Mouse (Mus musculus) lung, adult 2 months (tissue): ENCODE measurements around the gene Cfap77.
"Not testable (repeated sequence)": the region's sequence is repeated elsewhere in the genome, so short reads cannot be mapped to it uniquely, and the experiment has no call there.

Source experiments
- CTCF ChIP-seq: fragments of 200-500 bp; IDR thresholded peaks from 2 replicates; pipeline ENCODE4 v1.5.1; 2011; ENCODE audit warnings: mild to moderate bottlenecking, low read length, control low read depth; ENCODE audit not compliant: insufficient read depth
- POLR2A ChIP-seq: fragments of 200-500 bp; IDR thresholded peaks from 2 replicates; pipeline ENCODE4 v1.6.1; 2011; ENCODE audit warnings: low read depth, mild to moderate bottlenecking, control low read depth, low read length, borderline replicate concordance; ENCODE audit errors: extremely low read depth

DNA sequence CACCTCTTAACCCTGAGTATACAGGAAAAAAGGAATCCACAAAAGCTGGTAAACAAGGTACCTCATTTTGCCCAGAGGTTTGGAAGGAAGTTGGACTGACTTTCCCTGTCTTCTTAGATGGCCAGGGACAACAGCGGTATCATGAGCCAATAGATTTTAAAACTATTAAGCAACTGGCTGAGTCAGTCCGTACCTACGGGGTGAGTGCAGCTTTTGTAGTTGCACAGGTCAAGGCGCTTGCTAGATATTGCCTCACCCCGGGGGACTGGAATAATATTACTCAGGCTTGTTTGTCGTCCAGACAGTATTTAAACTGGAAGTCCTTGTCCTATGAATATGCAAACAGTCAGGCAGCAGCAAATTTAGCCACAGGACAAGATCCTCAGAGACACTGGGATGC, 34.4 kb upstream of the Cfap77 start:
- not testable (repeated sequence) for TF ChIP-seq POLR2A, CTCF
